Mouse (Mus musculus) cerebellum, adult 9-11 months (tissue): Measurements from ENCODE around the gene Pard3b.

ENCODE experiments used
- DNase-seq: peaks from one replicate; pipeline ENCODE4 v3.0.0; 2022

The Pard3b gene

GRCm38 (mm10) chr1:62648591-62648990, 1010.0 kb downstream of the Pard3b start:
- DNase-seq, result no peak

- no peak for DNase-seq
Measured at GRCm38 (mm10) chr1:62650491-62650890, 1011.9 kb downstream of the Pard3b start.

GRCm38 (mm10) chr1:62654436-62654835, 1015.8 kb downstream of the Pard3b start:
- DNase-seq, result no peak

- DNase-seq, result peak; percentile 9
Measured at GRCm38 (mm10) chr1:62664960-62665645, 1026.5 kb downstream of the Pard3b start.

GRCm38 (mm10) chr1:62665771-62666730, 1027.4 kb downstream of the Pard3b start:
- DNase-seq, result no peak

GRCm38 (mm10) chr1:62666780-62667179, 1028.2 kb downstream of the Pard3b start:
- DNase-seq, result no peak

GRCm38 (mm10) chr1:62678611-62679344, 1040.2 kb downstream of the Pard3b start:
- no peak for DNase-seq

- no peak for DNase-seq
Measured at GRCm38 (mm10) chr1:62679466-62679865, 1040.8 kb downstream of the Pard3b start.

- DNase-seq, result no peak
Measured at GRCm38 (mm10) chr1:62682456-62683385, 1044.1 kb downstream of the Pard3b start.

- DNase-seq, result no peak
Measured at GRCm38 (mm10) chr1:62683498-62683897, 1044.9 kb downstream of the Pard3b start.

GRCm38 (mm10) chr1:62687511-62687910, 1048.9 kb downstream of the Pard3b start:
- DNase-seq, result no peak

- no peak for DNase-seq
Measured at GRCm38 (mm10) chr1:62691175-62691574, 1052.6 kb downstream of the Pard3b start.
